Mouse (Mus musculus) cerebellum, adult 9-11 months (tissue): ENCODE results near the gene Cts7.

Source experiments
- DNase-seq: peaks from one replicate; pipeline ENCODE4 v3.0.0; 2022

The Cts7 gene

DNA sequence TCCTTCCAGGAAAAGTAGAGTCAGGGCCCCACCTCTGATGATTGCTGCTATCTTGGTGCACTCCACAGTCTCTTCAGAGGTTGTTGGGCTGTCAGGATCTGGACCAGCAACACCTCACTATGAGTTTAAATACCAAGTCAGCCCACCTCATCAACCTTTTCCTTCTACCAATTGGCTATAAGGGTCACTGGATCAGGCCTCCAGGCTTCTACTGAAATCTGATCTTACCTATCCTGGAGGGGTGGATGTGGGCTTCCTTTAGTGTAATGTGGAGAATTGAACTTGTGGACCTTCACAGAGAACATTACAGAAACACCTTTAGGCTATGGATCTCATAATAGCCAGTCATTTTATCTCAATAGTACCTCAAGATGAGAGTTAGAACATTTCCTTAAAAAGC is at the start of gene Cts7:
Gene Cts7, minus strand, starts transcription at position 101 of the 400 bp plus-strand sequence.
- no peak for DNase-seq
